Mouse (Mus musculus) central nervous system, embryonic 11.5 days (tissue): Measurements from ENCODE around the gene Nckap1l. TPM values are rescaled to one million over a fixed set of nuclear protein-coding genes. Genes with fewer than 3 reads are reported as not detected.

Experiments used
- polyA plus RNA-seq: library from polyadenylated mRNA; depleted of rRNA; stranded (reverse); fragments of >200 nt; gene quantifications from 2 replicates; pipeline ENCODE4 v1.2.3, GENCODE M21; 2012; rRNA removed

Nckap1l gene
- polyA plus RNA-seq, result 2.1 and 2.9 TPM in 2 replicates

GRCm38 (mm10) chr15:103453551-103454218 is at the start of gene Nckap1l:
Gene Nckap1l (plus strand): TSS chr15:103453794.

DNA sequence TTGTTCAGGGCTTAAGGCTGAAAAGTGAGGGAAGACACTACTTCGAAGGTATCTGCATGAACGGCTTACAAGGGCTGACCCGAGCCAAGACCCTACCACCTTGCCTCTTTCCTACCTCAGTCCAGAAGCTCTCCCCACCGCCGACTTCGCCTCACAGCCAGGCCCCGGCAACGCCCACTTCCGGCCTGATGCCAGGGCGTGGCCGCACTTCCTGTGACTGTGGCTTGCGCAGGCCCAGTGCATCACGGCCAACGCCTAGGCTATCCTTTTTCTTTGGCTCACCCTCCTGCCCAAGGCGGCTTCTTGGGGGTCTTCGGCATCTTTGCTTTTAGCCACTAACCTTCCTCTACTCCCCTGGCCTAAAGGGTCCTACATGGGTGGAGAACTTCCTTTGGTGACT is 23.4 kb upstream of the Nckap1l start, which contains the start of gene Gtsf1:
TSS of gene Gtsf1 (minus strand) at position 230 of the 400 bp plus-strand sequence.

GRCm38 (mm10) chr15:103448369-103448768 is 5.2 kb upstream of the Nckap1l start, which contains the start of gene Gtsf2:
Gene Gtsf2 (minus strand): TSS chr15:103448469.

GRCm38 (mm10) chr15:103502435-103503250 is 49.0 kb downstream of the Nckap1l start, which contains the start of gene Pde1b:
Gene Pde1b (plus strand): TSS chr15:103503034.

DNA sequence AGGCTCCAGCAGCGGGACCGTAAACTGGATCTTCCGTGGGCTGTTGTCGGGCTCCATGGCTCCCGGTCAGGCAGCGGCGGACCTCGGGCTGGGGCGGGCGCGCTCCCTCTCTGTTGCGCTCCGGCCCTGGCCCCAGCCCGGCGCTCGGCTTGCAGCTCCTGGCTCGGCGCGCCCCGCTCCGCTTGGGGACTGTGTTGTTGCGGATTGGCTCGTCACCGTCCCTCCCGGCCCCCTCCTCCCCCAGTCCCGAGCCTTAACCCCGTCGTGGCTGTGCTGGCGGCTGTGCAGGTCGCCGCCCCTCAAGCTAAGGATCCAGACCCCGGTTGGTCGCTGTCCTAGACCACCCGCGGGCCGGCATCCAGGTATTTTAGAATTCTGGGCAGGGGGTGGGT is 84.2 kb downstream of the Nckap1l start, which contains the start of gene Ppp1r1a:
TSS of gene Ppp1r1a (minus strand) at position 182 of the 392 bp plus-strand sequence.

Other genes with a start within 250 kb of the Nckap1l start
- gene Cbx5, start 214.0 kb upstream of the Nckap1l start, polyA plus RNA-seq, result 168 and 169 TPM in 2 replicates
- 2,386 and 3,736 TPM in 2 replicates for gene Hnrnpa1, start 213.4 kb upstream of the Nckap1l start, polyA plus RNA-seq
- 7.1 and 11.3 TPM in 2 replicates for gene Nfe2, start 195.4 kb upstream of the Nckap1l start, polyA plus RNA-seq
- 176 and 188 TPM in 2 replicates for gene Copz1, start 181.1 kb upstream of the Nckap1l start, polyA plus RNA-seq
- 0.07 and 0.24 TPM in 2 replicates for gene Gpr84, start 143.2 kb upstream of the Nckap1l start, polyA plus RNA-seq
- gene Zfp385a, start 113.7 kb upstream of the Nckap1l start, polyA plus RNA-seq, result 18.0 and 22.2 TPM in 2 replicates
- gene Itga5, start 87.0 kb upstream of the Nckap1l start, polyA plus RNA-seq, result 14.7 and 28.5 TPM in 2 replicates
- gene Gtsf1, start 23.3 kb upstream of the Nckap1l start, polyA plus RNA-seq, result 0.28 and 0.57 TPM in 2 replicates
- 0.19 and 0.20 TPM in 2 replicates for gene Gtsf2, start 5.3 kb upstream of the Nckap1l start, polyA plus RNA-seq
- 26.8 and 30.8 TPM in 2 replicates for gene Pde1b, start 49.2 kb downstream of the Nckap1l start, polyA plus RNA-seq
- 21.5 and 33.8 TPM in 2 replicates for gene Ppp1r1a, start 84.2 kb downstream of the Nckap1l start, polyA plus RNA-seq
- gene Glycam1, start 111.3 kb downstream of the Nckap1l start, polyA plus RNA-seq, result not detected in 2 replicates